Mouse (Mus musculus): ENCODE results near the gene Trpv2.
A peak's percentile ranks its signal among the peaks of the same experiment; 100 is the strongest.

Trpv2 gene

GRCm38 (mm10) chr11:62629352-62630224 is 55.3 kb downstream of the Trpv2 start:
- DNase-seq (ENCODE audit: low spot score in 2 of 2), result no peak

DNA sequence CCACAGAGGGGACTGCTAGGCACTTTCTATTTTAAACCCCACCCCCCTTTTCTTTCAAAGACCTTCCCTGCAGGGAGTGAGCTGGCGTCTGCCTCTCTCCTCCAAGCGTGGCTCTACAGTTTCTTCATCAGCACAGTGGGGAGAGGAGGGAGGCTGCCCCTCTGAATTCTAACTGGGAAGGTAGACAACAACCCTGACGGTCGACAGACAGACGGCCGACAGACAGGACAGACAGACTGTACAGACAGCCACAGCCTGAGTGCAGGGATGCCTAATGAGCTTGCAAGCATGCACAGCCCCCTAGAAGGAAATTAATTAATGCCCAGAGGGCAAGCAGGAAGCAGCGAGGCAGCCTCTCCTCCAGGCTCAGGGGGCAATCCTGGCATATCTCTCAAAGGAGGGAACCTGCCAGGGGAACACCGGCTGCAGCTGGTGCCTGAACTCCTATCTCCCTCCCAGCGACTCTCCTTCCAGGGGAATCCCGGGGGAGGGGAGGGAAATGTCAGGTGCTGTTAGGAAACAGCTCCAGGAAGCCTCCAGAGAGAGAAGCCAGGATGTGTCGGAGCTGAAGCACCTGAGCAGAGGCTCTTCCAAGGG is 56.0 kb downstream of the Trpv2 start:
- DNase-seq (ENCODE audit: low spot score in 2 of 2), result no peak

DNA sequence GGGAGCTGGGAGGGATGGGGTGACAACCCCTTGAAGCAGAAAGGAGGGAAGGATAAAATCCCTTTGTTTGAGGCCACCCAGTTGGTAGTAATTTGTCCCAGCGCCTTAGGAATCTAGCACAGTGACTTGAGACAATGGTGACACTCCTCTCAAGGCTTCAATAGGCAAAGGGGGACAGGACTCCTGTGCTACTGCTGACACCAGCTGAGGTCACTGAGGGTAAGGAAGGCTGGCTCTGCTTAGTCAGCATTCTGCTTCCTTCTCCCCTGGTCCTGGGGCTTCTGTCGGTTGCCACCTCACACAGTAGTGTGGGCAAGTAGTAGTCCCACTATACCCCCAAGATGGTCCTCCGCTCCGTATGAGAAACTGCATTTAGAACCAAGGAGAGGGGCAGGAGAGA is 56.9 kb downstream of the Trpv2 start:
- DNase-seq (ENCODE audit: low spot score in 2 of 2), result no peak

DNA sequence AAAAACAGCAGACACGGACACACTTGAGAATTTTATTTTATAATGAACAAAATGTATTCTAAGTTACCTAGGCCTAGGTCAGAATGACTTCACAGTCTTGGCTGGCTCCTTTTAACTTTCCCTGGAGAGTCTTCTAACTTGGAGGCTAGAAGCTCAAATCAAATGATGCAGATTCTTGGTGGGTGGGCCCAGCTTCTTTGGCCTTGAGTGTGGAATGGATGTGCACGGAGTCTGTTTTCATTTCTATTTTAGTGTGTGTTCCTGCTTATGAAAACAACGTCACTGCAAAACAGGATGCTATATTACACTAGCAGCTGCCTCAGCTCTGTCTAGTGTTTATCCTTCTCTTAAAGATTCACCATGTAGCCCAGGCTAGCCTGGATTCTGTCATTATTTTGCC is 61.1 kb downstream of the Trpv2 start:
- DNase-seq (ENCODE audit: low spot score in 2 of 2), result peak; percentile 57 to 61

DNA sequence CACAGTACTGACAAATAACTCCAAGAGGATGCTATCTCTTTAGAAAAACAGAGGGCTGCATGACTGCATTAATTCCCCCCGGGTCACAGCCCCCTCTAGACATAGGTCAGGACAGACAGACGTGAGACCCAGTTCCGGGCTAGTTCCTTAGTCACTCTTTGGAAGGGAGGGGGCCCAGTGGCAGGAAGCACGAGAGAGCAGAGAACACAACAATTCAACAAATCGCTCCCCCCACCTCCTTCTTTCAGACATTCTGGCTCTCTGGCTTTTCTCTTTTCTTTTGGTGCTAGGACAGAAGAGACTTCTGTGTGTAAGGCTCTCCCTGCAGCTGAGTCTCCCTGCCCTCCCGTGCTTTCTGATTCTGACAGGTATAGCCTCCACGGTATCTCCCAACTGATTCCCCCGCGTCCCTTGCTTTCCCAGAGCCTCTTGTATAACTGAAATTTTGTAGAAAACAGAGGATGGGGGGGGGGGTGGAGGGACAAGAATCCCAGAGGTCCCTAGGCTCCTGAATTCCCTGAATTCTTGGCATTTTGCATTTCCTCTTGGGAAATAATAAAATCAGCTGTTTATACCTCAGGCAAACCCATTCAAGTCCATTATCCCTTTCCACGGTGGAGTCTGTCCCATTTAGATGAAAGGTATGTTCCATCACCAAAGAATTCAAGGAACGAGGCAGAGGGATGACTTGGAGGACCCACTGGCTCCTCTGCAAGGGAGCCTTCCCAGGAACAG is 62.0 kb downstream of the Trpv2 start:
- DNase-seq (ENCODE audit: low spot score in 2 of 2), result no peak

- peak; percentile 56 for DNase-seq (ENCODE audit: low spot score in 2 of 2)
Observed at GRCm38 (mm10) chr11:62636840-62637221, 62.5 kb downstream of the Trpv2 start.

- no peak for DNase-seq (ENCODE audit: low spot score in 2 of 2)
Observed at GRCm38 (mm10) chr11:62637401-62637800, 63.1 kb downstream of the Trpv2 start.

DNA sequence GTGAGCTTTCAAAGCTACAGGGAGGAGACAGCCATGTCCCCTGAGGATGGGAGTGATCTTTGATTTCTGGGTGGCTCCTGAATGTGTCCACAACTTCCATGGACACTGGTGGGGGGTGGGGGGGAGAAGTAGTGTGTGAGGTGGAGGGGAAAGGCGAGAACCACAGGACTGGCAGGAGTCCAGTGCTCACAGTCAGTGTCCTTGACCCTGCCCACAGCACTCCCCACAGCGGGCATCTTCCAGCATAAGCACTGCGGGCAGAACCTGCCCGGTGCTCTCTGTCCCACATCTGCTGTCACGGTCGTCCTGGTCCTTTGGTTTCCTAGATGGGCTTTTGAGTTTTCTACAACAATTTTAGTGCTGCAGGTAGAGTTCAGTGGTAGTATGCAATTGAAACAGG is 63.5 kb downstream of the Trpv2 start:
- no peak for DNase-seq (ENCODE audit: low spot score in 2 of 2)

- no peak for DNase-seq (ENCODE audit: low spot score in 2 of 2)
Observed at GRCm38 (mm10) chr11:62638402-62638801, 64.1 kb downstream of the Trpv2 start.

DNA sequence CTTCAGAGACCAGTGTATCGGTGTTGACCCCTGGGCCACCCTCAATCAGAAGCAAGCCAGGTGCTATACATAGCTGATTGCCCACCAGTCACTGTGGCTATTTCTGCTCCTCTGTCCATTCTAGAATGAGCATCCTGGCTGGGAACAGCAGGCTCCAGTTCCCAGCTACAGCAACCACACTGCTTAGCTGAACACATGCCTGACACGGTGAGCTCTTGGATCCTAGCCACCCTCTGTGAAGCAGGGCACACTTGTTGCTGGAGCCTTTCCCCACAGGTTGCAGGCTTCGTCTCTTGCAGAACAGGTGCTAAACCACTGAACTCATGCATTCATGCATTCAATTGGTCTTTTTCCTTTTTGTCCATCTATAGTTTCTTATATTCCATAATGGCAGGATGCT is 66.1 kb downstream of the Trpv2 start:
- DNase-seq (ENCODE audit: low spot score in 2 of 2), result no peak

GRCm38 (mm10) chr11:62642023-62642844 is 67.9 kb downstream of the Trpv2 start:
- DNase-seq (ENCODE audit: low spot score in 2 of 2), result no peak

DNA sequence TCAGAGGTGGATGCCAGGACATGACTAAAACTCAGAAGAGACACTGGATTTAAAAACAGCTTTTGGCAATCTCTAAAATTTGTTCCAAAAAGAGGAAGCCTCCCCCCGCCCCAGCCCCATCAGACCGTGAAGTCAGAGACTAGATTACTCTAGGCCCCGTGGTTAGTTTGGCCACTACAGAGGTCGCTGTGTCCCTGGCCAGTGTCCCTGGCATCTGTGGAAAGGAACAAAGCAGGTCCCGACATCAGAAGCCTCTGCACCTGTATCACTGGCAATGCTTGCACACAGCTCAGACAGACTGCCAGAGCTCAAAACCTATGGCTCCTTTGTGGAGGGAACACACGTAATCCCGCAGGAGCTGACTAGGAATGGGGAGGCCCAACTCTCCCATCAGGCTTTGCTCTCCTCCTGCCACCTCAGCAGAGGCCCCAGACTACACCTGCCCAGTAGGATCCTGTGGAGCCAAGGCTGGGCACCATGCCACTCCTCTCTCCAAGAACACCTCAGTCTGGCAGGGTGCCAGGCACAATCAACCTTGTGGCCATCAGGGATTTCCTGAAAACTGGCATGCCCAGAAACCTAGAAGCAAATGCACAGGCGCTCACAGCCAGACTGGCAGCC is 68.8 kb downstream of the Trpv2 start:
- DNase-seq (ENCODE audit: low spot score in 2 of 2), result peak in 1 of 2 experiments; percentile 32

GRCm38 (mm10) chr11:62643681-62644363 is 69.5 kb downstream of the Trpv2 start:
- DNase-seq (ENCODE audit: low spot score in 2 of 2), result no peak

GRCm38 (mm10) chr11:62644602-62645336 is 70.5 kb downstream of the Trpv2 start:
- no peak for DNase-seq (ENCODE audit: low spot score in 2 of 2)

DNA sequence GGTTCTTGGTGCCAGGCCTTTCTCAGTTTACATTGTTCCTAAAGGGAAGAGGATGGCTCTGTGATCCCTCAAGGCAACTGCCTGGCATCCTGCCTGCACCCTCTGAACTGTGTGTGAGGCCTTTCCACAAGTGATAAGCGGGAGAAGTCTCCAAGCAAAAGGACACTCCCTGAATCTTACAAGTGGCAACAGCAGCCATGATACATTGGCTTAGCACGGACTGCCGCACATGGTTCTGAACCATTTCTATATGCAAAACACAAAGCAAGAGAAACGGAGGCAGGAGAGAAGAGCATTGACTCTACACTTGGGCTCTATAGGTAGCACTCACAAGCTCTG is 71.0 kb downstream of the Trpv2 start:
- no peak for DNase-seq (ENCODE audit: low spot score in 2 of 2)

GRCm38 (mm10) chr11:62645732-62646494 is 71.6 kb downstream of the Trpv2 start:
- peak; percentile 55 to 57 for DNase-seq (ENCODE audit: low spot score in 2 of 2)

- no peak for DNase-seq (ENCODE audit: low spot score in 2 of 2)
Observed at GRCm38 (mm10) chr11:62646495-62646843, 72.2 kb downstream of the Trpv2 start.

DNA sequence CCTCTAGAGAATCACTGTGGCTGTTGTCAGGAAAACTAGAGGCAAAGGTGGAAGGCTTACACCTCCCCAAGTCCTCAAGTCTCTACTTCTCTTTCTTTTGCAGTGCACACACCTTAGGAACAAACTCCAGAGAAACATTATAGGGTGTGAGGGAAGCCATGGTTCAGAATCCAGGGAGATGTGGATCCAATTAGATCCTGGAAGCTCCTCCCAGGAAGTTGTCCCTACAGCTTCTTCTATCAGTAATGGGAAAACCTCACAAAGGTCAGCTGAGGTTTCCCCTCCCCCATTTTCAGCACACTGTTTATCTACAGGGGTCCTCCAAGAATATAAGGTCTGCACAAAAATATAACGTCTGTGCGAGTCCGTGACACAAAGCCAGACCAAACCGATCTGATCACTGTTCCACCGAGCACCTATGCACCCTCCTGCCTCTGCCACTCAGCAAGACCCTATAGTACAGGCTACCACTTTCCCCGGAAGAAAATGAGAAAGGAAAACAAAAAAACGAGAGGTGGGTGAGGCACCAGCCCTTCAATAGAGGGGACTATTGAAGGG is 72.8 kb downstream of the Trpv2 start:
- no peak for DNase-seq (ENCODE audit: low spot score in 2 of 2)
